Mouse (Mus musculus): Measurements from ENCODE around the gene Gpat2. TPM values are rescaled to one million over a fixed set of nuclear protein-coding genes. Genes with fewer than 3 reads are reported as not detected.

Gpat2 gene
- total and polyA plus RNA-seq, 3 experiments = 0.08 TPM; not detected in 2

- 67% methylated on average over 7 of the region's 7 CpGs for whole genome bisulfite sequencing
- H3K4me1 ChIP-seq (ENCODE audit: control insufficient read depth, insufficient read depth, low read length) = peaks cover 2% of the 10 kb centered on the region
- no peaks in the 10 kb centered on the region for H3K27me3 ChIP-seq (ENCODE audit: control insufficient read depth, insufficient read depth, low read length)
- no peaks in the 10 kb centered on the region for H3K36me3 ChIP-seq (ENCODE audit: control insufficient read depth, insufficient read depth, low read length)
- no peak for TF ChIP-seq CTCF (IDR thresholded peaks at IDR 0.05)
- TF ChIP-seq EP300 (IDR thresholded peaks at IDR 0.05; ENCODE audit: insufficient read depth, low read depth, low read length) = no peak
- TF ChIP-seq POLR2A (IDR thresholded peaks at IDR 0.05; ENCODE audit: insufficient read depth, low read depth, low read length) = no peak
- peak in 1 of 2 experiments; percentile 27 for DNase-seq
- no peaks in the 10 kb centered on the region for H3K79me2 ChIP-seq (replicated peaks; ENCODE audit: control insufficient read depth, insufficient read depth, low read length)
- H3K4me3 ChIP-seq = no peak overlapping the region
- no peak overlapping the region for H3K27ac ChIP-seq
- H3K9ac ChIP-seq (ENCODE audit: low read depth, low read length) = no peak overlapping the region
- intact Hi-C loops (cut with DNase I) = no loop called here
Observed at GRCm38 (mm10) chr2:127383881-127384280, 41.1 kb upstream of the Gpat2 start.

- Histone ChIP-seq H3K4me1 (ENCODE audit: control insufficient read depth, insufficient read depth, low read length) (no peaks in the 10 kb centered on the region), H3K27ac (no peak overlapping the region; the same call in 1 of the 2 replicates), H3K4me3 (no peak overlapping the region), H3K9ac (ENCODE audit: low read depth, low read length) (no peak overlapping the region), H3K36me3 (ENCODE audit: control insufficient read depth, insufficient read depth, low read length) (no peaks in the 10 kb centered on the region), H3K27me3 (ENCODE audit: control insufficient read depth, insufficient read depth, low read length) (no peaks in the 10 kb centered on the region), H3K79me2 (replicated peaks; ENCODE audit: control insufficient read depth, insufficient read depth, low read length) (no peaks in the 10 kb centered on the region)
- peak; percentile 25 to 50 for DNase-seq
- peak; percentile 33; the same call in 1 of the 2 replicates for TF ChIP-seq EP300 (IDR thresholded peaks at IDR 0.05; ENCODE audit: insufficient read depth, low read depth, low read length)
- TF ChIP-seq POLR2A (IDR thresholded peaks at IDR 0.05; ENCODE audit: insufficient read depth, low read depth, low read length) = no peak
- intact Hi-C loops (cut with DNase I) = no loop called here
- WGBS = 48% methylated on average over 2 of the region's 2 CpGs
Observed at GRCm38 (mm10) chr2:127387521-127387920, 37.5 kb upstream of the Gpat2 start.

GRCm38 (mm10) chr2:127390352-127390751 is 34.6 kb upstream of the Gpat2 start:
- 55% methylated on average over 3 of the region's 3 CpGs for WGBS

GRCm38 (mm10) chr2:127390846-127391245 is 34.2 kb upstream of the Gpat2 start:
- whole genome bisulfite sequencing = 65% methylated on average over 4 of the region's 4 CpGs
- no peak overlapping the region for H3K9ac ChIP-seq (ENCODE audit: low read depth, low read length)

More at GRCm38 (mm10) chr2:127390352-127390751, 34.6 kb upstream of the Gpat2 start:
- no peaks in the 10 kb centered on the region for H3K36me3 ChIP-seq (ENCODE audit: control insufficient read depth, insufficient read depth, low read length)
- H3K9ac ChIP-seq (ENCODE audit: low read depth, low read length) = no peak overlapping the region
- H3K27me3 ChIP-seq (ENCODE audit: control insufficient read depth, insufficient read depth, low read length) = no peaks in the 10 kb centered on the region
- no peaks in the 10 kb centered on the region for H3K79me2 ChIP-seq (replicated peaks; ENCODE audit: control insufficient read depth, insufficient read depth, low read length)
- H3K4me3 ChIP-seq = no peak overlapping the region
- TF ChIP-seq CTCF (IDR thresholded peaks at IDR 0.05) (no peak), POLR2A (IDR thresholded peaks at IDR 0.05; ENCODE audit: insufficient read depth, low read depth, low read length) (no peak), EP300 (IDR thresholded peaks at IDR 0.05; ENCODE audit: insufficient read depth, low read depth, low read length) (no peak)
- no peak for DNase-seq
- no peak overlapping the region for H3K27ac ChIP-seq
- intact Hi-C loops (cut with DNase I) = no loop called here
- no peaks in the 10 kb centered on the region for H3K4me1 ChIP-seq (ENCODE audit: control insufficient read depth, insufficient read depth, low read length)

GRCm38 (mm10) chr2:127391323-127391722 is 33.7 kb upstream of the Gpat2 start:
- no peaks in the 10 kb centered on the region for H3K27me3 ChIP-seq (ENCODE audit: control insufficient read depth, insufficient read depth, low read length)
- H3K79me2 ChIP-seq (replicated peaks; ENCODE audit: control insufficient read depth, insufficient read depth, low read length) = no peaks in the 10 kb centered on the region
- H3K9ac ChIP-seq (ENCODE audit: low read depth, low read length) = no peak overlapping the region
- TF ChIP-seq EP300 (IDR thresholded peaks at IDR 0.05; ENCODE audit: insufficient read depth, low read depth, low read length) (no peak), CTCF (IDR thresholded peaks at IDR 0.05) (no peak), POLR2A (IDR thresholded peaks at IDR 0.05; ENCODE audit: insufficient read depth, low read depth, low read length) (no peak)
- no peak overlapping the region for H3K27ac ChIP-seq
- no peak overlapping the region for H3K4me3 ChIP-seq
- H3K36me3 ChIP-seq (ENCODE audit: control insufficient read depth, insufficient read depth, low read length) = no peaks in the 10 kb centered on the region
- H3K4me1 ChIP-seq (ENCODE audit: control insufficient read depth, insufficient read depth, low read length) = no peaks in the 10 kb centered on the region
- WGBS = 40% methylated on average over 3 of the region's 3 CpGs
- intact Hi-C loops (cut with DNase I) = no loop called here
- no peak for DNase-seq

More at GRCm38 (mm10) chr2:127390846-127391245, 34.2 kb upstream of the Gpat2 start:
- intact Hi-C loops (cut with DNase I) = no loop called here
- Histone ChIP-seq H3K79me2 (replicated peaks; ENCODE audit: control insufficient read depth, insufficient read depth, low read length) (no peaks in the 10 kb centered on the region), H3K4me3 (no peak overlapping the region), H3K27ac (no peak overlapping the region), H3K36me3 (ENCODE audit: control insufficient read depth, insufficient read depth, low read length) (no peaks in the 10 kb centered on the region), H3K27me3 (ENCODE audit: control insufficient read depth, insufficient read depth, low read length) (no peaks in the 10 kb centered on the region), H3K4me1 (ENCODE audit: control insufficient read depth, insufficient read depth, low read length) (no peaks in the 10 kb centered on the region)
- DNase-seq = no peak
- TF ChIP-seq EP300 (IDR thresholded peaks at IDR 0.05; ENCODE audit: insufficient read depth, low read depth, low read length) = no peak

GRCm38 (mm10) chr2:127394606-127395161 is 30.3 kb upstream of the Gpat2 start:
- H3K27ac ChIP-seq = no peak overlapping the region
- no peaks in the 10 kb centered on the region for H3K4me1 ChIP-seq (ENCODE audit: control insufficient read depth, insufficient read depth, low read length)
- H3K4me3 ChIP-seq = no peak overlapping the region
- H3K36me3 ChIP-seq (ENCODE audit: control insufficient read depth, insufficient read depth, low read length) = no peaks in the 10 kb centered on the region
- no peaks in the 10 kb centered on the region for H3K79me2 ChIP-seq (replicated peaks; ENCODE audit: control insufficient read depth, insufficient read depth, low read length)
- H3K27me3 ChIP-seq (ENCODE audit: control insufficient read depth, insufficient read depth, low read length) = no peaks in the 10 kb centered on the region
- no peak for TF ChIP-seq EP300 (IDR thresholded peaks at IDR 0.05; ENCODE audit: insufficient read depth, low read depth, low read length)
- DNase-seq = no peak
- intact Hi-C loops (cut with DNase I) = no loop called here
- no peak overlapping the region for H3K9ac ChIP-seq (ENCODE audit: low read depth, low read length)
- WGBS = 81% methylated on average over 5 of the region's 5 CpGs

Measured in heart, adult 2 months (tissue).